17 mouse cellular contexts compared by ENCODE assay signal in genomic region chr17:79810421-79810820, GRCm38 (mm10).
DNase-seq lines count a peak whose midpoint lies in the region; ATAC-seq and TF ChIP-seq lines count a peak whose summit lies in the region.
"Had no signal": no experiment of that assay in that cellular context is flagged by ENCODE, and none has a peak within 500 bp of the region (broad histone marks: within the 10 kb centered on the region; RNA-seq: fewer than 3 reads in every experiment).

No protein-coding gene starts in this region.

- no peak overlapping the region for H3K27ac ChIP-seq in forebrain, embryonic 15.5 days (replicated peaks)
- H3K27ac ChIP-seq in forebrain, embryonic 12.5 days, result no peak overlapping the region
- H3K27ac ChIP-seq: embryonic facial prominence, embryonic 12.5 days; forebrain, embryonic 10.5 days had no signal

- WGBS in forebrain, embryonic 15.5 days, result 73% methylated on average over 9 of the region's 9 CpGs
- 84% methylated on average over 9 of the region's 9 CpGs for WGBS in forebrain, embryonic 12.5 days

- no peaks in the 10 kb centered on the region for H3K4me1 ChIP-seq in forebrain, embryonic 15.5 days
- no peaks in the 10 kb centered on the region; the same call in 1 of the 2 replicates for H3K4me1 ChIP-seq in forebrain, embryonic 12.5 days

- TF ChIP-seq POLR2A in brain, embryonic 14.5 days (IDR thresholded peaks at IDR 0.05; ENCODE audit: borderline replicate concordance, extremely low read depth, insufficient read depth, insufficient read length, poor library complexity, severe bottlenecking), result no peak

- no peak for TF ChIP-seq CTCF in brain, embryonic 14.5 days (IDR thresholded peaks at IDR 0.05; ENCODE audit: borderline replicate concordance, extremely low read depth, insufficient read depth, insufficient read length)

- no peaks in the 10 kb centered on the region for H3K36me3 ChIP-seq in forebrain, embryonic 15.5 days
- H3K36me3 ChIP-seq in forebrain, embryonic 12.5 days (replicated peaks), result no peaks in the 10 kb centered on the region
- H3K36me3 ChIP-seq: embryonic facial prominence, embryonic 10.5 days; embryonic facial prominence, embryonic 12.5 days; forebrain, embryonic 10.5 days had no signal

- H3K9me3 ChIP-seq in forebrain, embryonic 15.5 days, result no peaks in the 10 kb centered on the region
- no peaks in the 10 kb centered on the region for H3K9me3 ChIP-seq in forebrain, embryonic 12.5 days
- H3K9me3 ChIP-seq: embryonic facial prominence, embryonic 10.5 days; embryonic facial prominence, embryonic 12.5 days; forebrain, embryonic 10.5 days had no signal

- 0 out of 2 replicates have a peak, but pooled peaks have one; percentile 11 for ATAC-seq in forebrain, embryonic 15.5 days (replicated peaks)
- no peak for ATAC-seq in forebrain, embryonic 12.5 days (ENCODE audit: low FRiP score)
- ATAC-seq in erythroid progenitor cell, adult 5-6 weeks (replicated peaks; ENCODE audit: low FRiP score, poor library complexity, severe bottlenecking), result no peak

- H3K4me3 ChIP-seq in forebrain, embryonic 15.5 days, result no peak overlapping the region
- no peak overlapping the region for H3K4me3 ChIP-seq in forebrain, embryonic 12.5 days (replicated peaks)
- H3K4me3 ChIP-seq: embryonic facial prominence, embryonic 10.5 days; embryonic facial prominence, embryonic 12.5 days; forebrain, embryonic 10.5 days had no signal

- H3K9ac ChIP-seq in forebrain, embryonic 15.5 days (replicated peaks), result no peak overlapping the region
- H3K9ac ChIP-seq in forebrain, embryonic 12.5 days, result no peak overlapping the region
- H3K9ac ChIP-seq: embryonic facial prominence, embryonic 12.5 days had no signal

- DNase-seq in brain, embryonic 14.5 days (ENCODE audit: low read depth), result peak; percentile 32
- peak; percentile 51 for DNase-seq in retina, embryonic 14.5 days (ENCODE audit: low spot score)
- DNase-seq in heart, adult 11 months, result no peak
- DNase-seq: adrenal gland, adult 2 months; adrenal gland, postnatal 10 days; adrenal gland, postnatal 25 days; cerebellum, adult 11-12 months; cerebellum, adult 2 months; cerebellum, adult 9-10 months; cerebellum, postnatal 10 days; cerebellum, postnatal 25 days had no signal

- H3K27me3 ChIP-seq in forebrain, embryonic 15.5 days, result no peaks in the 10 kb centered on the region
- peaks cover 21% of the 10 kb centered on the region for H3K27me3 ChIP-seq in forebrain, embryonic 12.5 days
- H3K27me3 ChIP-seq: embryonic facial prominence, embryonic 12.5 days had no signal

- H3K4me2 ChIP-seq in forebrain, embryonic 15.5 days (replicated peaks), result no peak overlapping the region
- no peak overlapping the region for H3K4me2 ChIP-seq in forebrain, embryonic 12.5 days
- H3K4me2 ChIP-seq: embryonic facial prominence, embryonic 12.5 days had no signal
